Mouse (Mus musculus) neural tube, embryonic 13.5 days (tissue): ENCODE measurements around the gene Ctnna3. TPM values are rescaled to one million over a fixed set of nuclear protein-coding genes. Genes with fewer than 3 reads are reported as not detected.

Experiments used
- ATAC-seq: fragments of 200-750 bp; cut with Nextera tagmentation; 2 replicates; pipeline ENCODE4 v1.8.0; 2017; ENCODE audit warnings: low read depth, mild to moderate bottlenecking, moderate TSS enrichment, moderate library complexity
- H3K27ac ChIP-seq: fragments of 300-500 bp; sonication (generic); replicated peaks from 2 replicates; pipeline ENCODE4 v1.5.1; 2015; ENCODE audit warnings: moderate library complexity, mild to moderate bottlenecking, inconsistent platforms
- H3K27me3 ChIP-seq: fragments of 300-500 bp; sonication (generic); 2 replicates; pipeline ENCODE4 v1.6.1; 2015; ENCODE audit warnings: mild to moderate bottlenecking, inconsistent platforms
- H3K36me3 ChIP-seq: fragments of 300-500 bp; sonication (generic); 2 replicates; pipeline ENCODE4 v1.6.1; 2015; ENCODE audit warnings: mild to moderate bottlenecking, inconsistent platforms
- H3K4me1 ChIP-seq: fragments of 300-500 bp; sonication (generic); replicated peaks from 2 replicates; pipeline ENCODE4 v1.6.1; 2015; ENCODE audit warnings: inconsistent platforms
- H3K4me2 ChIP-seq: fragments of 300-500 bp; sonication (generic); 2 replicates; pipeline ENCODE4 v1.6.1; 2015; ENCODE audit warnings: inconsistent platforms, mild to moderate bottlenecking, moderate library complexity
- H3K4me3 ChIP-seq: fragments of 300-500 bp; sonication (generic); 2 replicates; pipeline ENCODE4 v1.5.1; 2015; ENCODE audit warnings: mild to moderate bottlenecking, inconsistent platforms
- H3K9ac ChIP-seq: fragments of 300-500 bp; sonication (generic); 2 replicates; pipeline ENCODE4 v1.6.1; 2015; ENCODE audit warnings: moderate library complexity, mild to moderate bottlenecking, inconsistent platforms
- H3K9me3 ChIP-seq: fragments of 300-500 bp; sonication (generic); 2 replicates; pipeline ENCODE4 v1.6.1; 2016; ENCODE audit warnings: inconsistent platforms
- WGBS: fragments of 180-500 bp; shearing (Covaris S2); methylation state at CpG from one replicate; pipeline ENCODE4 v1.1.7; 2015; 5-methylcytosine and 5-hydroxymethylcytosine counted together
- polyA plus RNA-seq: library from polyadenylated mRNA; unstranded; fragments of >200 nt; fragmentation: Nextera tagmentation; extraction: Ambion mirVana; gene quantifications from 2 replicates; pipeline ENCODE4 v1.2.1, GENCODE M21; 2015

Gene Ctnna3
- polyA plus RNA-seq, 1 experiment from 2014 or later = 3.7 TPM

DNA sequence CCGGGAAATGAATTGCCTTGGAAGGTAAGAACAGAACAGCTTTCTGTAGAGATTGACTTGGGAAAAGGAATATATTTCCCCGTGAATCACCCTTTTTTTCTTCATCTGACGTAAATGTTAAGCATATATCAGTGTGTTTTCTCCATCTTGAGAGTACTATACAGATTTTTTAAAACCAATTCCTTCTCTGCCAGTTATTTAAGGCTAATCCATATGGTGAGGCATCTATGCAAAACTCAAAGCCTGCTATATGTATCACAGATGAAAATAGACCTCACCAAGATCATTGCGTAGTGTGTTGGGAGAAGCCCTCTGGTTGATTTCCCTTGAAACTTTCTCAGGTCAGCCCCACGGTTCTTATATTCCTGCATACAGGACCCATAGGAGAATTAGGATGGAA lies 464.7 kb downstream of the Ctnna3 start:
- no peak for ATAC-seq
- Histone ChIP-seq H3K27me3 (no peaks in the 10 kb centered on the region), H3K9me3 (no peaks in the 10 kb centered on the region), H3K4me3 (no peak overlapping the region), H3K4me2 (no peak overlapping the region), H3K27ac (no peak overlapping the region), H3K36me3 (no peaks in the 10 kb centered on the region), H3K4me1 (no peaks in the 10 kb centered on the region), H3K9ac (no peak overlapping the region)
- WGBS = 90% methylated on average over 5 of the region's 5 CpGs

GRCm38 (mm10) chr10:63899891-63900290 lies 470.0 kb downstream of the Ctnna3 start:
- Histone ChIP-seq H3K4me2 (no peak overlapping the region), H3K9ac (no peak overlapping the region), H3K4me1 (no peaks in the 10 kb centered on the region), H3K9me3 (no peaks in the 10 kb centered on the region), H3K4me3 (no peak overlapping the region), H3K36me3 (no peaks in the 10 kb centered on the region), H3K27ac (no peak overlapping the region), H3K27me3 (no peaks in the 10 kb centered on the region)
- ATAC-seq = no peak

DNA sequence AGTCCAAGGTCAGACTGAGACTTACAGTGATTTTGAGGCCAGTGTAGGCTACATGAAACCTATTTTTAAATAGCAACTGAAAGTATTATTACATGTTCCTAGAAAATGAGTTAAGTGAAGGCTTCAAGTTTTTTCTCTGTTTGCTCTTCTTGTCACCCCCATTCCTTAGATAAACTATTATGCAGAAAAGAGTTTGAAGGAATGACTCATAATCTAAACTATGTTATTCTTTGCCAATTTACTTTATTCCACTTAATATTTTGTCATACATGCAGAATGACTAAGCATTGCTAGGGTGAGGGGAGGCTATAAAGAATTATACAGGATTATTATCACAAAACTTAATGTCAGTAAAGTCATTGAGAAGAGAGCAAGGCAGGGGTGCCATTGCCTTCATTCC lies 479.0 kb downstream of the Ctnna3 start:
- Histone ChIP-seq H3K36me3 (no peaks in the 10 kb centered on the region), H3K4me3 (no peak overlapping the region), H3K4me2 (no peak overlapping the region), H3K9ac (no peak overlapping the region), H3K27me3 (no peaks in the 10 kb centered on the region), H3K27ac (no peak overlapping the region), H3K9me3 (no peaks in the 10 kb centered on the region), H3K4me1 (no peaks in the 10 kb centered on the region)
- no peak for ATAC-seq

GRCm38 (mm10) chr10:63927334-63927733 lies 497.4 kb downstream of the Ctnna3 start, which contains the start of gene Gm10118:
Gene Gm10118 (minus strand): TSS chr10:63927434.
- no peaks in the 10 kb centered on the region for H3K27me3 ChIP-seq
- H3K4me2 ChIP-seq = no peak within 1 kb of the TSS
- no peak within 1 kb of the TSS for H3K27ac ChIP-seq
- H3K4me1 ChIP-seq = no peaks in the 10 kb centered on the region
- no peak within 1 kb of the TSS for H3K4me3 ChIP-seq
- no peak for ATAC-seq
- no peaks in the 10 kb centered on the region for H3K36me3 ChIP-seq
- H3K9me3 ChIP-seq = no peaks in the 10 kb centered on the region
- no peak within 1 kb of the TSS for H3K9ac ChIP-seq

- no peak for ATAC-seq
- Histone ChIP-seq H3K27ac (no peak overlapping the region), H3K9me3 (no peaks in the 10 kb centered on the region), H3K4me3 (no peak overlapping the region), H3K36me3 (no peaks in the 10 kb centered on the region), H3K4me1 (no peaks in the 10 kb centered on the region), H3K4me2 (no peak overlapping the region), H3K9ac (no peak overlapping the region), H3K27me3 (no peaks in the 10 kb centered on the region)
- WGBS = 70% methylated on average over 5 of the region's 5 CpGs
These were observed 504.0 kb downstream of the Ctnna3 start for GRCm38 (mm10) chr10:63933946-63934345.

- Histone ChIP-seq H3K36me3 (no peaks in the 10 kb centered on the region), H3K4me3 (no peak overlapping the region), H3K27me3 (no peaks in the 10 kb centered on the region), H3K9me3 (no peaks in the 10 kb centered on the region), H3K27ac (no peak overlapping the region), H3K4me1 (peaks cover 18% of the 10 kb centered on the region), H3K4me2 (no peak overlapping the region), H3K9ac (no peak overlapping the region)
- 20% methylated on average over 3 of the region's 3 CpGs for WGBS
- no peak for ATAC-seq
These were observed 515.6 kb downstream of the Ctnna3 start for GRCm38 (mm10) chr10:63945534-63945933.

GRCm38 (mm10) chr10:63947266-63947665 lies 517.4 kb downstream of the Ctnna3 start:
- H3K27me3 ChIP-seq = no peaks in the 10 kb centered on the region
- H3K4me3 ChIP-seq = no peak overlapping the region
- WGBS = 77% methylated on average over 4 of the region's 4 CpGs
- H3K27ac ChIP-seq = no peak overlapping the region
- no peaks in the 10 kb centered on the region for H3K9me3 ChIP-seq
- H3K4me2 ChIP-seq = no peak overlapping the region
- no peaks in the 10 kb centered on the region for H3K36me3 ChIP-seq
- H3K9ac ChIP-seq = no peak overlapping the region
- no peak for ATAC-seq
- peaks cover 18% of the 10 kb centered on the region for H3K4me1 ChIP-seq

DNA sequence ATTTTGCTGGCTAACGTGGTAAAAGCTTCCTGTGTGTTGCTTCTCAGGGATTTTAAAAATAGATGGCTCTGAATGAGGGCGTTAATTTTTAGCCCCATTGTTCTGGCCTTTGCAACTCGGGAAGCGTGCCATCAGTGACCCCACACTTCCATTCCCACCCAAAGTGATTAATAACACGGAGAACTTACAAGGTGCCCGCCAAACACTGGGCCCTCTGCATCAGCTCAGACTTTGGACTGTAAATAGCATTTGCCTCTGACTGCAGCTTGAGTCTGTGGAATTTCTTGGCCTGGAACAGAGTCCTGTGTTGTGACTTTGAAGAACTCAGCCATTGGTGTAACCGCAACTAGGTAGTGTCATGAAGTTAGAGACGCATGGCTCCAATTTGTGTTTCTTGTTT lies 521.0 kb downstream of the Ctnna3 start:
- Histone ChIP-seq H3K4me1 (peaks cover 17% of the 10 kb centered on the region), H3K27ac (no peak overlapping the region)
- WGBS = 50% methylated on average over 8 of the region's 8 CpGs

GRCm38 (mm10) chr10:63951481-63951880 lies 521.6 kb downstream of the Ctnna3 start:
- ATAC-seq = no peak
- 87% methylated on average over 1 of the region's 1 CpGs for WGBS

More for the DNA sequence above, 521.0 kb downstream of the Ctnna3 start:
- Histone ChIP-seq H3K4me2 (no peak overlapping the region), H3K27me3 (no peaks in the 10 kb centered on the region), H3K9ac (no peak overlapping the region), H3K36me3 (no peaks in the 10 kb centered on the region), H3K4me3 (no peak overlapping the region), H3K9me3 (no peaks in the 10 kb centered on the region)
- no peak for ATAC-seq

DNA sequence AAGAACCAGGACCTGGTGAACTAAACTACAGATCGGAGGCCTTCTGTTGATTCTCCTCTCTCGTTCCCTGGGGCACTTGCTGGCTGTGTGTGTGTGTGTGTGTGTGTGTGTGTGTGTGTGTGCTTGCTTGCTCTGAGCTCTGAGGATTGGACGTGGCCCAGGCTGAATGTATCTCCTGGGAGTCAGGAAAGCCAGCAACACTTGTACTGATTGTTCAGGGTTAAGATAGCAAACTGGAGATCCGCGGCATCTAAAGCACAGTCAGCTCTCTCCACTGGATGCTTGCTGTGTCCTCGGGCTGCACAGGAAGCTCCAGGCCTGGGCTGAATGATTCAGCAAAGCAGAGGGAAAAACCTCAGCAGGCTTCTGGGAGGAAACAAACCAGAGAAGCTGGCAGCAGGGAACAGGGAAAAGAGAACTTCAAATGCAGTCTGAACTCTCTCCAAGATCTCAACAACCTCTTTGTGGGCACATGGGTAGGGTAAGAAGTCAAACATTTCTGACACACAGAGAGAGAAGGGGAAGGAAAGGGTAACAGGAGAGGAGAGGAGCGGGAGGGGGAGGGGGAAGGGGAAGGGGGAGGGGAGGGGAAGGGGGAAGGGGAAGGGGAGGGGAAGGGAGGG lies 524.5 kb downstream of the Ctnna3 start:
- no peak overlapping the region for H3K4me3 ChIP-seq
- H3K9ac ChIP-seq = no peak overlapping the region
- peaks cover 10% of the 10 kb centered on the region for H3K4me1 ChIP-seq
- H3K27me3 ChIP-seq = no peaks in the 10 kb centered on the region
- H3K27ac ChIP-seq = peak overlapping the region; percentile 46; the same call in 1 of the 2 replicates
- ATAC-seq = peak; percentile 56; the same call in 1 of the 2 replicates
- no peaks in the 10 kb centered on the region for H3K9me3 ChIP-seq
- 19% methylated on average over 6 of the region's 7 CpGs for WGBS
- H3K36me3 ChIP-seq = no peaks in the 10 kb centered on the region
- H3K4me2 ChIP-seq = no peak overlapping the region

More at GRCm38 (mm10) chr10:63951481-63951880, 521.6 kb downstream of the Ctnna3 start:
- Histone ChIP-seq H3K4me2 (no peak overlapping the region), H3K4me1 (peaks cover 11% of the 10 kb centered on the region), H3K36me3 (no peaks in the 10 kb centered on the region), H3K27ac (no peak overlapping the region), H3K4me3 (no peak overlapping the region), H3K27me3 (no peaks in the 10 kb centered on the region), H3K9me3 (no peaks in the 10 kb centered on the region), H3K9ac (no peak overlapping the region)

- Histone ChIP-seq H3K27me3 (no peaks in the 10 kb centered on the region), H3K4me1 (peaks cover 3% of the 10 kb centered on the region; the same call in 1 of the 2 replicates), H3K9ac (no peak overlapping the region), H3K27ac (no peak overlapping the region), H3K4me3 (no peak overlapping the region), H3K4me2 (no peak overlapping the region), H3K9me3 (no peaks in the 10 kb centered on the region), H3K36me3 (no peaks in the 10 kb centered on the region)
- 96% methylated on average over 2 of the region's 2 CpGs for WGBS
- no peak for ATAC-seq
These were observed 542.4 kb downstream of the Ctnna3 start for GRCm38 (mm10) chr10:63972300-63972699.

DNA sequence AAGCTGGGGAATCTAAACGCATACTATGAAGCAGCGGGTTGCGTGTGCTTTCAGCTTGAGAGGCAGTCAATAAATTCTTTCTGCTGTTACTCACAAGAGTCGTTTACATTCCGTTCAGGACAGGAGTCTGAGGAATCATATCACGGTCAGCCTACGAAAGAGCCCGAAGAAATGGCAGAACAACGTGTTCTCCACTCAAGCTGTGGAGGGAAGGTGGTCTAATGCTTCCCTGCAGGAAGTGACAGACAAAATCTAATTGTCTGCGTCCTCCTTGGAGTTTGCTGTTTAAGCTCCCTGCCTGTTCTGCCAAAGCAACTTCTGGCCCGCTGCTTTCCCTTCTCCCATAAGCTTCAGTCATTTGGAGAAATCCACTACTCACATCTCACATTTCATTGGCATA lies 548.2 kb downstream of the Ctnna3 start:
- H3K4me2 ChIP-seq = peak overlapping the region; percentile 60
- peak overlapping the region; percentile 31 for H3K4me3 ChIP-seq
- H3K9ac ChIP-seq = peak overlapping the region; percentile 60
- WGBS = 12% methylated on average over 11 of the region's 11 CpGs
- H3K9me3 ChIP-seq = no peaks in the 10 kb centered on the region
- H3K27me3 ChIP-seq = no peaks in the 10 kb centered on the region
- peaks cover 21% of the 10 kb centered on the region for H3K4me1 ChIP-seq
- H3K27ac ChIP-seq = peak overlapping the region; percentile 79
- ATAC-seq = 0 out of 2 replicates have a peak, but pooled peaks have one; percentile 24
- no peaks in the 10 kb centered on the region for H3K36me3 ChIP-seq

DNA sequence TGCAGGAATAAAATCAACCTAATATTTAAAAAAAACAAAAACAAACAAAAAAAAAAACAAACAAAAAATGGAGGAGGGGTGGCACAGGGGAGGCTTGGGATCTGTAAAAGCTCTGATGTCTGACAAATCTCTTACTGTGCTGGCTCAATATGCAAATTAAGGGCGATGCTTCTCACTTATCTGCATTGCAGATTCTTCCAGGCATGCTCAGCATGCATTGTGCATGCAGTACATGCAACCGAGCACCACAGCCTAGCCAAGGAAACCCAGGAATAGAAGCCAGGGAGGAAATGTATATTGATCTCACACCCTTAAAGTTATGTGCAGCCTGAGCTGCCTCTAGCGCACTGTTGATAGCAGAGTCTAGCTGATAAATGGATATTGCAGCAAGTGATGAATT lies 548.6 kb downstream of the Ctnna3 start:
- Histone ChIP-seq H3K9me3 (no peaks in the 10 kb centered on the region), H3K4me1 (peaks cover 21% of the 10 kb centered on the region), H3K27ac (peak overlapping the region; percentile 79), H3K27me3 (no peaks in the 10 kb centered on the region), H3K36me3 (no peaks in the 10 kb centered on the region), H3K9ac (no peak overlapping the region), H3K4me3 (no peak overlapping the region), H3K4me2 (peak overlapping the region; percentile 60)
- WGBS = 15% methylated on average over 3 of the region's 3 CpGs
- ATAC-seq = peak; percentile 94
